Mouse (Mus musculus) liver, adult 2 months (tissue): ENCODE measurements around the gene Pphln1. TPM values are rescaled to one million over a fixed set of nuclear protein-coding genes. Genes with fewer than 3 reads are reported as not detected.
A peak's percentile ranks its signal among the peaks of the same experiment; 100 is the strongest.
"Not testable (repeated sequence)": the region's sequence is repeated elsewhere in the genome, so short reads cannot be mapped to it uniquely, and the experiment has no call there.

Experiments
- DNase-seq: peaks from one replicate; pipeline ENCODE4 v3.0.0-alpha.2; 2011; ENCODE audit warnings: low read depth, low spot score; ENCODE audit errors: extremely low read depth
- H3K27ac ChIP-seq: fragments of 200-500 bp; replicated peaks from 2 replicates; pipeline ENCODE4 v1.5.1; 2012; ENCODE audit warnings: low read depth, mild to moderate bottlenecking, control low read depth, inconsistent platforms, low read length; ENCODE audit not compliant: insufficient read depth
- H3K27me3 ChIP-seq: fragments of 200-500 bp; 2 replicates; pipeline ENCODE4 v1.6.1; 2012; ENCODE audit warnings: mild to moderate bottlenecking, moderate library complexity, low read length, inconsistent platforms; ENCODE audit not compliant: control insufficient read depth, insufficient read depth
- H3K36me3 ChIP-seq: fragments of 200-500 bp; 2 replicates; pipeline ENCODE4 v1.6.1; 2012; ENCODE audit warnings: low read length, inconsistent platforms; ENCODE audit not compliant: control insufficient read depth, insufficient read depth
- H3K4me1 ChIP-seq: fragments of 200-500 bp; 2 replicates; pipeline ENCODE4 v1.6.1; 2011; ENCODE audit warnings: low read length; ENCODE audit not compliant: control insufficient read depth, insufficient read depth
- H3K4me3 ChIP-seq: fragments of 200-500 bp; 2 replicates; pipeline ENCODE4 v1.5.1; 2011; ENCODE audit warnings: low read depth, mild to moderate bottlenecking, control low read depth, low read length, moderate library complexity; ENCODE audit not compliant: insufficient read depth
- H3K79me2 ChIP-seq: fragments of 200-500 bp; 2 replicates; pipeline ENCODE4 v1.6.1; 2012; ENCODE audit warnings: inconsistent platforms, mild to moderate bottlenecking, low read length, moderate library complexity; ENCODE audit not compliant: control insufficient read depth, insufficient read depth
- H3K9ac ChIP-seq: fragments of 200-500 bp; 2 replicates; pipeline ENCODE4 v1.6.1; 2012; ENCODE audit warnings: low read depth, mild to moderate bottlenecking, control low read depth, inconsistent platforms, low read length
- CTCF ChIP-seq: fragments of 200-500 bp; IDR thresholded peaks from 2 replicates; pipeline ENCODE4 v1.5.1; 2011; ENCODE audit warnings: low read depth, low read length, control low read depth
- POLR2A ChIP-seq: fragments of 200-500 bp; IDR thresholded peaks from 2 replicates; pipeline ENCODE4 v1.6.1; 2011; ENCODE audit warnings: low read length, control low read depth; ENCODE audit not compliant: insufficient read depth; ENCODE audit errors: extremely low read depth
- WGBS: fragments of 180-500 bp; shearing (Covaris S2); methylation state at CpG from one replicate; pipeline ENCODE4 v1.1.7; 2018; 5-methylcytosine and 5-hydroxymethylcytosine counted together
- polyA plus RNA-seq: library from polyadenylated mRNA; depleted of rRNA; stranded (reverse); fragments of >200 nt; gene quantifications from 2 replicates; pipeline ENCODE4 v1.2.3, GENCODE M21; 2012; rRNA removed
- total RNA-seq: library from RNA; depleted of rRNA; stranded (reverse); fragments of >200 nt; gene quantifications from 2 replicates; pipeline ENCODE4 v1.2.3, GENCODE M21; 2014; rRNA removed

Pphln1 gene
- total RNA-seq (11.4 and 11.7 TPM in 2 replicates), polyA plus RNA-seq (4.2 TPM in 2 replicates)

DNA sequence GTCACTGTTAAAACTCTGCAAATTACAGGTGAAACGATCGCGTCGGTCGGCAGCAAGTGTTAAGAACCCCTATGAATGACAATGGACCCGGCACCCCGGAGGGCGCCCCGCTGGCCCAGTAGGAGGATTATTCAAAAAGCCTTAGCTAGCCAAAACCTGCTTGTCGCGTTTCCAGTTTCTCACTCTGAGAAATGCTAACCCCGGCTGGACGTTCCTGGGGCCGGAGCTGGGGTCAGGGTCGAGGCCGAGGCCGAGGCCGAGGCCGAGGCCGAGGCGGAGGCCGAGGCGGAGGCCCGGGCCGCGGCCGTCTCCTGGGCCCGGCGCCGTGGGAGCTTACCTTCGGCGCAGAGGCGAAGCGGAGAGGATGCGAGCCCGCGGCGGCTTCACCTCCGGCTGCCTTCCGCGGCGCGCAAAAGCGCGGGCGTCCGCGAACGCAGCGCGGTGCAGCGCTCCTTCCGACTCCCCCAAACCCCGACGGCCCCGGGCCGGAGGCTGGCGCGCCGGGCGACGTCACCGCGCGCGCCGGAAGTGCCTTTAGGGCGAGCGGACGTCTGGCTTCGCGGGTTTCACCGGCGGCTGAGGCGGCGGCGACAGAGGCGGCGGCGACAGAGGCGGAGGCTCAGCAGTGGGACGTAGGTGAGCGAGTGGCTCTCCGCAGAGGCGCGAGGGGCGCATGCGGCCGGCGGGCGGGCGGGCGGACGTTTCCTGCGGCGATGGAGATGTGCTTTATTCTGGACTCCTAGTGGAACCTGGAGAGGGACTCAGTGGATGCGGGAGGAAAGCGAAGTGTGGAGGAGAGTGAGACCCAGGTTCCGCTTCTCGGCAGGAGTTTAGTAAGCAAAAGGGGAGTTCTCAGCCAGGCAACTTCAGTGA is at the start of gene Pphln1, which contains the start of gene Zcrb1:
Pphln1 (plus strand) TSS at position 525 of the 873 bp plus-strand sequence.
Zcrb1 (minus strand) TSS at position 509 of the 873 bp plus-strand sequence.
- Histone ChIP-seq H3K27ac (peak within 1 kb of the TSS; percentile 74), H3K36me3 (peaks cover 4% of the 10 kb centered on the region; the same call in 1 of the 2 replicates), H3K27me3 (no peaks in the 10 kb centered on the region), H3K4me1 (peaks cover 14% of the 10 kb centered on the region), H3K79me2 (peaks cover 28% of the 10 kb centered on the region; the same call in 1 of the 2 replicates), H3K9ac (peak within 1 kb of the TSS; percentile 94), H3K4me3 (peak within 1 kb of the TSS; percentile 96)
- TF ChIP-seq CTCF, result no peak
- TF ChIP-seq POLR2A, result peak; percentile 53; the same call in 1 of the 2 replicates
- WGBS, result under 1% methylated on average over 100 of the region's 100 CpGs
- peak; percentile 50 for DNase-seq

DNA sequence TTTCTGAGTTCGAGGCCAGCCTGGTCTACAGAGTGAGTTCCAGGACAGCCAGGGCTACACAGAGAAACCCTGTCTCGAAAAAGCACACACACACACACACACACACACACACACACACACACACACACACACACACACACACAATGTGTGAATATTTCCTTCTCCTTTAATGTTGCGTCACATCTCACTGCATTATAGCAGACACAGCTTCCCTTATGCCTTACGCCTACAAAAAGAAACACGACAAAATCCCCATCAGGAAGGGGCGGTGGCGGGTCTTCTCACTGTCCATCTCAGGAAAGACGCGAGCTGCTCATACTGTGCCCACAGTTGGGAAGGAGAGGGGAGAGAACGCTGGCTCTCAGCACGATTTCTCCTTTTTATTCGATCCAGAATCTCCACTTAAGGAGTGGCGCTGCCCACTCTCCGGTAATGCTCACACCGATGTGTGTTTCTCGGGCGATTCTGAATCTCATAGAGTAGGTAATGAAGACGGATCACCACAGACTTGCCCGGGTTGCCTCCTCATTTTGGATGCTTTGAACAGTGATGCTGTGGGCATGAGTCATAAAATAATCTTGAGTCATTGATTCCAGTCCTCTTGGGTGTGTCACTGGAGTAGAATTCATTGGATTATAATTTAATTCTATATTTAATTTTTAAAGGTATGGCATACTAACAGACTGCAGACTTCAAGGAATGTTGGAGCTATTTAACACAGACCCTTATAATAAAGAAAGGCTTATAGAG is 39.6 kb upstream of the Pphln1 start:
- Histone ChIP-seq H3K4me1 (no peaks in the 10 kb centered on the region), H3K27ac (no peak overlapping the region), H3K27me3 (no peaks in the 10 kb centered on the region), H3K79me2 (no peaks in the 10 kb centered on the region), H3K9ac (no peak overlapping the region), H3K36me3 (no peaks in the 10 kb centered on the region), H3K4me3 (no peak overlapping the region)
- DNase-seq, result no peak
- 92% methylated on average over 19 of the region's 19 CpGs for WGBS
- no peak for TF ChIP-seq CTCF
- no peak for TF ChIP-seq POLR2A

DNA sequence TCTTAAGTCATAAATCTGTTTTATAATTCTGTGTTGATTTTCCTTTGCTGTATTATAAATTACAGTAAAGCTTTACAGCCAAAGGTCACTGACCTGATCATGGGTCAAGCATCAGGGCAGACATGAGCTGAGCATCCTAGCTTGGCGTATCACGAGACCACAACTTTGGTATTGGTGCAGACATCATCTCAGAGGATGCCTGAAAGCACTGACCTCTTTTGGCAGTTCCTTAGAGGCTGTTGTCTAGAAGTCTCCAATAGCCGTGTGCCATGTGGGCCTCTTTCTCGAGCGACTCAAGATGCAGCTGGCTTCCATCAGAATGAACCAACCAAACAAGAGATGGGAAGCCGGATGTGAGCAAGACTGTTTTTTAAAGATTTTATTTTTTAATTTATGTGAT is 32.6 kb upstream of the Pphln1 start:
- no peaks in the 10 kb centered on the region for H3K36me3 ChIP-seq
- WGBS, result 95% methylated on average over 6 of the region's 6 CpGs
- H3K27ac ChIP-seq, result no peak overlapping the region
- no peak overlapping the region for H3K9ac ChIP-seq
- no peaks in the 10 kb centered on the region for H3K4me1 ChIP-seq
- no peaks in the 10 kb centered on the region for H3K79me2 ChIP-seq
- no peak for DNase-seq
- no peak for TF ChIP-seq POLR2A
- TF ChIP-seq CTCF, result no peak
- H3K4me3 ChIP-seq, result no peak overlapping the region
- no peaks in the 10 kb centered on the region for H3K27me3 ChIP-seq

DNA sequence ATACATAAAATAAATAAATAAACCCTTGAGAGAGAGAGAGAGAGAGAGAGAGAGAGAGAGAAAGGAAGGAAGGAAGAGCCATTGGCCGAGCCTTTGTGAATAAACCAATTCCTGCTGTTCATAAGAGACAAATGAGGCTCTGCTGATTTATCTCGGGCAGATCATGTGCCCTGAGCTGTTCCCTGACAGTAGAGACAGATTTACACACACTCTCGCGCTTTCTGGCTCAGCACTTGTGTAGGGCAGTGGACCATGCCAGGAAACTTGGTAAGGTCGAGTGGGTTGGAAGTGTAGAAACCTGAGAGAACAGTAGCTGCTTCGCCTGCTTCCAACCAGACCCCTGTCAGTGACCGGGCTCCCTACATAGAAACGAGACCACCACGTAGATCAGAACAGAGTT is 29.6 kb upstream of the Pphln1 start:
- TF ChIP-seq POLR2A (no peak), CTCF (no peak)
- Histone ChIP-seq H3K4me1 (no peaks in the 10 kb centered on the region), H3K27ac (no peak overlapping the region), H3K79me2 (no peaks in the 10 kb centered on the region), H3K27me3 (no peaks in the 10 kb centered on the region), H3K4me3 (no peak overlapping the region), H3K9ac (no peak overlapping the region), H3K36me3 (no peaks in the 10 kb centered on the region)
- WGBS, result 74% methylated on average over 9 of the region's 9 CpGs
- DNase-seq, result no peak

DNA sequence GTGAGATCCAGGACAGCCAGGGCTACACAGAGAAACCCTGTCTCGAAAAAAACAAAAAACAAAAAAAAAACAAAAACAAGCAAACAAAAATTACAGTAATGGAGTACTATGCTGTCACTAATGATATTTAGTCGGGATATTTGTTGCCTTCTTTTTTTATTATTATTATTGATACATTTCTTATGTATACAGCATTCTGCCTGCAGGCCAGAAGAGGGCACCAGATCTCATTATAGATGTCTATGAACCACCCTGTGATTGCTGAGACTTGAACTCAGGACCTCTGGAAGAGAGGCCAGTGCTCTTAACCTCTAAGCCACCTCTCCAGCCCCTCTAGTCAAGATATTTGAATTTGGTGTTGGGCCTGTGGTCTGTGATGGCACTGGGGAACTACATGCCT is 26.3 kb upstream of the Pphln1 start:
- 84% methylated on average over 2 of the region's 2 CpGs for WGBS
- H3K79me2 ChIP-seq, result no peaks in the 10 kb centered on the region
- no peak overlapping the region for H3K4me3 ChIP-seq
- no peak overlapping the region for H3K27ac ChIP-seq
- no peaks in the 10 kb centered on the region for H3K27me3 ChIP-seq
- H3K9ac ChIP-seq, result no peak overlapping the region
- DNase-seq, result no peak
- TF ChIP-seq CTCF (no peak), POLR2A (no peak)
- no peaks in the 10 kb centered on the region for H3K36me3 ChIP-seq
- no peaks in the 10 kb centered on the region for H3K4me1 ChIP-seq

DNA sequence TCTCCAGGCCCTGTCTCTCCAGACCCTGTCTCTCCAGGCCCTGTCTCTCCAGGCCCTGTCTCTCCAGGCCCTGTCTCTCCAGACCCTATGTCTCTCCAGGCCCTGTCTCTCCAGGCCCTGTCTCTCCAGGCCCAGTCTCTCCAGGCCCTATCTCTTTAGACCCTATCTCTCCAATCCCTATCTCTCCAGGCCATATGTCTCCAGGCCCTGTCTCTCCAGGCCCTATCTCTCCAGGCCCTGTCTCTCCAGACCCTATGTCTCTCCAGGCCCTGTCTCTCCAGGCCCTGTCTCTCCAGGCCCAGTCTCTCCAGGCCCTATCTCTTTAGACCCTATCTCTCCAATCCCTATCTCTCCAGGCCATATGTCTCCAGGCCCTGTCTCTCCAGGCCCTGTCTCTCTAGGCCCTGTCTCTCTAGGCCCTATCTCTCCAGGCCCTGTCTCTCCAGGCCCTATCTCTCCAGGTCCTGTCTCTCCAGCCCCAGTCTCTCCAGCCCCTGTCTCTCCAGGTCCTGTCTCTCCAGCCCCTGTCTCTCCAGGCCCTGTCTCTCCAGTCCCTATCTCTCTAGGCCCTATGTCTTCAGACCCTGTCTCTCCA is 25.5 kb upstream of the Pphln1 start:
- not testable (repeated sequence) for H3K9ac ChIP-seq, H3K27ac ChIP-seq, H3K27me3 ChIP-seq, H3K4me3 ChIP-seq, H3K36me3 ChIP-seq, H3K4me1 ChIP-seq, DNase-seq, H3K79me2 ChIP-seq
